Mouse (Mus musculus) left cerebral cortex, adult 8-10 months (tissue): ENCODE results near the gene Zfand6. TPM values are rescaled to one million over a fixed set of nuclear protein-coding genes. Genes with fewer than 3 reads are reported as not detected.

Experiments used
- DNase-seq, 2 experiments: peaks; one replicate each; pipeline ENCODE4 v3.0.0; 2022; ENCODE audit warnings: low spot score in 2 of 2
- total RNA-seq, 4 experiments: library from RNA; stranded (reverse); gene quantifications; 2 replicates each; pipeline ENCODE4 v1.2.4; 2022

Zfand6 gene
- total RNA-seq, 4 experiments from 2014 or later, result 59.2 to 83.4 (median 70.9) TPM

- no peak for DNase-seq
Measured at GRCm38 (mm10) chr7:84651303-84651986, 38.3 kb downstream of the Zfand6 start.

- no peak for DNase-seq
Measured at GRCm38 (mm10) chr7:84649016-84649415, 40.7 kb downstream of the Zfand6 start.

DNA sequence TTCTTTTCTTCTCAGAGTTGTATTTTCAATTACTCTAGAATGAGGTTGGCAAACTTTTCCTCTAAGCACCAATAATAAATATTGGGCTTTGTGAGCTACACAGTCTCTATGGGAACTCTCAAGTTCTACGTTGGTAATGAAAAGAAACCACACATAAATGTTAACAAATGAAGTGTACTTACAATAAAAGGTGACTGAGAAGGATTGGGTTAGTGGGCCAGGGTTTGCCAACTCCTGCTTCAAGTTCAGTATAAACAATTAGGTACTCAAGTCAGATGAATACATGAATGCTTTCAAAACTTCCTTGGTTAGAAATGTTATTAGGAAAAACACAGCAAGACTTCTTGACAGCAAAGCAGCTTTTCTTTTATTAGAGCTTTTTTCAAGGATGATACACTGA, 43.5 kb downstream of the Zfand6 start:
- DNase-seq, result no peak

DNA sequence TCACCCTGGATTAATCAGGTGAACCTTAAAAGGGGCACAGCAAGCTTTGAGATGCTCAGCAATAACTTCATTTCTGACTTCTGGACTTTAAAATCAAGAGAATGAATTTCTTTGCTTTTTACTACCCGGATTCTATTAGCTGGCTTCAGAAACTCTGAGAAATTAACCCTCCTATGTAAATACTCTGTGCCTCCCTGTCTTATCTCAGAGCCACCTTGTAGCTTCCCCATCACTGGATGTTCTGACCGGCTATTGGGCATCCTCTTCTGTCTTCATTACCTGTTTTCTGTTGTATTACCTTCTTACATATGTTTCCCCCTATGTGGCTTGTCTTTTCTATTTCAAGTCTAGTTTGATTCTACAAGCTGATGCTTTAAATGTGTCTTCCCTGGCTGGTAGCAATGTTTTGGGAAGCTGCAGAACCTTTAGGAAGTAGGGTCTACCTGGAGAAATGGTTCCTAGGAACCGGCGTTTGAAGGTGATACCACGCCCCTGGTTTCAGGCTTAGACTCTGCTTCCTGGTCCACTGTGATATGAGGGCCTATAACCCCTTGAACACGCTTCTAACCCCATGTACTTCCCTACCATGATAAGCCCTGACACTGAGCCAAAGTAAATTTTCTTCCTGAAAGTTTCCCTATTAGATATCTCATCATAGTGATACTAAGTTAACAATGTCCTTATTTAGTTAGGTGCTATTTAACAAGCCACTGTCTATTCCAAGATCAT, 46.3 kb downstream of the Zfand6 start:
- DNase-seq, result no peak

DNA sequence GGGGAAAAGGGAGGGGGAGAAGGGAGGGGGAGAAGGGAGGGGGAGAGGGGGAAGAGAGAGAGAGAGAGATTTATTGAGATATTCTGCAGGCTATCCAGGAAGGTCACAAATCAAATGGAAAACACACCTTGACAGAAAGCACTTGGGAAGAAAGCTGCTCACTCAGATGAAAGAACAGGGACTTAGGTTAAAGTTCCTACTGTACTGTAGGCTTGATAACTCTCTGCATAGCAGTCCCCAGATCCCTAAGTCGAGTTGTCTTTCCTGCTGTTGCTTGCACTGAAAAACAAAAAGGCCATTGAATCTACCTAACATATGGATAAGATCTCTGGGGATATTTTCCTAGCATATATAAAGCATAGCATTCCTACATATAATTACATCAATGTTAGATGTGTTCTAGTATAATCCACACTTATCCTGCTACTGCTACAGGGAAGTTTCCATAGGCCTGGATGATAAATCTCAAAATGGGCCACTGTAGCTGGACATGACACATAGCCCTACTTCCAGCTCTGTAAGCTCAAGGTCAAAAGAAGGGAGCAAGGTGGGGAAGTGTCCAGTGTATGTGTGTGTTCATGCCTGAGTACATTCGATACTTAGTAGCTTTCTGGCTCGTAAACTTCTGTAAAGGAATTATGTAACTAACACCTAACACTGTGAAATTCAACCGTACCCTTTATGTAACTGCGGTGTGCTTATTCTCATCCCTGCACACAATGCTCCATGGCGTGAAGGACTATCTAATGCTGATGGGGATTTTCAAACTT, 47.4 kb downstream of the Zfand6 start:
- no peak for DNase-seq

DNA sequence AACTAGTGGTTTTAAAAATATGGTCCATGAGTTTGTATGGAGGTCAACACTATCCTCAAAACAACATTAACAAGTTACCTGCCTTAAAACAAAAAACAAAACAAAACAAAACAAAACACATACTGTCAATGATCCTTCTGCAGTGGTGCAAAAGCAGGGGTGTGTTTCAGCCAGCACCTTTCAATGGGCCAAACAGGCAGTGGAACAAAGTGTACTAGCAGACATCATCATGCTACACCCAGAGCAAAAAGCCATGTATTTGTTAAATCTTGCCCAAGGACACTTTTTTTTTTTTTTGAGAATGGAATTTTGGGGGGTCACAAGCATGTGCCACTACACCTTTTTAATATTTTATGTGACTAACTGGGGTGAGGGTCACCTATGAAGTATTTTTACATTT, 52.8 kb downstream of the Zfand6 start:
- DNase-seq, result no peak

GRCm38 (mm10) chr7:84631878-84632277, 57.9 kb downstream of the Zfand6 start:
- DNase-seq, result no peak

DNA sequence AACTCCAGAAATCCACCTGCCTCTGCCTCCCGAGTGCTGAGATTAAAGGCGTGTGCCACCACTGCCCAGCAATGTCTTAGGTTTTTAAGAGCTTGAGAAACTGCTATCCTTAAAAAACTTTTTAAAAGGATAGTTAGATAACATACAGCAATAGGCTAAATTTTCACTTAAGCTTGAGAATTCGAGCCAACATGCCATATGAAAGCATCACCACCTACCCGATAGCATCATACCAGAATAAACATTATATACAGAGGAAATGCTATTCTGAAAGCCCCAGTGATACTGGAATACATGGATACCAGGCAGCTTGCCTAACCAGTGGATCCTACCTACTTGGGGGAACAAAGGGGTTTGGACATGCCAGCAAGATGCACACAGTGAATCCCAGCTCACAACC, 66.0 kb downstream of the Zfand6 start:
- DNase-seq, result no peak

DNA sequence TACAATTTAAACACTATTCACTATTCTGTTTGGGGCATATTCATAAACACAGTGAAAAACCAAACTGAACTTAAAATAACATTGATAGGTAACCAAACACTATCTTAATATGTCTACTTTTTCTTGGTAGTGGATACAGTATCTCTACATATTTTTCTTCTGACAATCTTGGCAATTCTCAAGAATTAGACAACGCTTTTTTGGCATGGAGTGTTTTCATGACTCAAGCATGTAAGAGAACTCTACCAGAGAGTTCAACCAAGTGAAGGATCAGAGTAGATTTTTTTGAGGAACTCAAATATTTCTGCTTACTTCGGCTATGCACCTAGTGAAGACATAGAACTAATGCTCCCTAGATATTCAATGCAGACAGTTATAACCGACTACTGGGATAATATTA, 68.8 kb downstream of the Zfand6 start:
- DNase-seq, result no peak

GRCm38 (mm10) chr7:84618951-84619350, 70.8 kb downstream of the Zfand6 start:
- DNase-seq, result no peak

DNA sequence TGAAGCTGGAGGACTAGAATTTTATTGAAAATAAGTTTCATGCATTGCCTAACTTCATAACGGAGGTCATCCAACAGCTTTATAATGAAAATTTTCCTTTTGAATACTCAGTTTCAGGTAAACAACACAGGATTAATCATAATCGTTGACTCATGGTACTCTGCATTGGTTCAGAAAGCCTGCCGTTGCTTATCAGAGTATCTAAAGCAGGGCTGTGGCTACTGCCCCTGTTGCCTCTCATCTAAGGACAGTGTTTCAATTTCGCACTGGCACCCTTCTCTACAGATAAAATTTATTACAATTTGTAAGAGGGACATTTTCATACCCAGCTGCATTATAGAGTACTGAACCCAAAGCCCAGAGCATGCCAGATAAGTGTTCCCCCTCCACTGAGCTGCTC, 77.3 kb downstream of the Zfand6 start:
- no peak for DNase-seq

GRCm38 (mm10) chr7:84611609-84612008, 78.2 kb downstream of the Zfand6 start:
- DNase-seq, result no peak

DNA sequence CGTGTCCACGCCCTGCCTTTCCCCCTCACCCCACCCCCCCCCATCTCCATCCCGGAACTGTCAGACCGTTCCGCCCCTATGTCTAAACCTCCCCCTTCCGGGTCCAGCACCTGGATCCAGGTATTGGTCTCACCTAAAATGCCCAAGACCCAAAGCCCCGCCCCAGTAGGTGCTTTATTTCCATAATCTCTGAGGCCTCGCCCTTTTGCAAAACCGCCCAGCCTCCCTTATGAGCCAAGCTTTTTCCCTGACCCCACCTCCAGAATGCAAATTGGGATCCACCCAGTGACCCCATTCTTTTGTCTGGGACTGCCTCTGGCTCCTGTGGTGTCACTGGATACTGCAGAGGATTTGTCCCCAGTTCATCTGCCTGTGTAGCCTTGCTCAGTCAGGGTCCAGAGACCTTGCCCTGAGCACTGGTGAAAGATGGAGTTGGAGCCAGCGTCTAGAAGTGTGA, 83.4 kb downstream of the Zfand6 start, which contains the start of gene Fah:
Gene Fah (minus strand): TSS at position 430 of the 457 bp plus-strand sequence.
- peak in 1 of 2 experiments; percentile 21 for DNase-seq

GRCm38 (mm10) chr7:84605704-84606292, 84.0 kb downstream of the Zfand6 start:
- DNase-seq, result peak; percentile 58 to 81

GRCm38 (mm10) chr7:84605033-84605687, 84.6 kb downstream of the Zfand6 start:
- DNase-seq, result peak in 1 of 2 experiments; percentile 19

DNA sequence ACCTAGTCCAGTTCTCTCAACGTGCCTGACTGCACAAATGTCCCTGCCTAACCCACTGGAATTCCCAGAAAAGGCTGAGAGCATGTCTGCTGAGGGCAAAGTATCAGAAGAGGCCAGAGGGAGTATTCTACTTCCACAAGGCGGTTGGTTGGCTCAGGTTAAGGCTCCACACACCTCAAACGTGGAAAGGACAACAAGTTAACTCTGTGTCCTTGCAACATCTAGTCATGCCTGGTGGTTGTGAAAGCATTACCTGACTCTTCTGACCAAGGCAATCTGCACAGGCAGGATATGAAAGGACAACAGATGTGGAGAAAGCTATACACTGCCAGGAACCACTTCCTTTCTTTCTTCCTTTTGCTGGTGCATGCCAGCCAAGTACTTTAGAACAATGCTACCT, 85.3 kb downstream of the Zfand6 start:
- DNase-seq, result no peak

GRCm38 (mm10) chr7:84601331-84601730, 88.4 kb downstream of the Zfand6 start:
- no peak for DNase-seq

GRCm38 (mm10) chr7:84600631-84601030, 89.1 kb downstream of the Zfand6 start:
- DNase-seq, result no peak

DNA sequence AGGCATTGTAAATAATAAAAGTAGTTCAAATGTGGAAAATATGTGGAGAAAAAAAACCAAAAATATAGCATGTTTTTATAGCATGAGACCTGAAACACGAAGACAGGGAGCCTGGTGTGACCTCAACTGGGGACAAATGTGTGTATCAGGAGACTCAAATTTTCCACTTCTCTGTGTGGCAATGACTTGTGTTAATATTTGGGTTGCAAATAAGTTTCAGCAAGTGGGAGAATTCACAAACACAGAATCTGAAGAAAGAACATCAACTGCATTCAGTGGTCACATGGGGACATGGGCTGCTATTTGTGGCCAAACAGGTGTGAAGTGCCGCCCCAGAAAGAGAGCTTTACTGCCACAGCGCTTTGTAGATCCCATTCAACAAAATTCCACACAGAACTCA, 93.1 kb downstream of the Zfand6 start:
- no peak for DNase-seq

- DNase-seq, result no peak
Measured at GRCm38 (mm10) chr7:84596002-84596401, 93.8 kb downstream of the Zfand6 start.

- no peak for DNase-seq
Measured at GRCm38 (mm10) chr7:84594917-84595303, 94.8 kb downstream of the Zfand6 start.
